Mouse (Mus musculus) induced T-regulatory cell, adult 2 months (primary cell): ENCODE results near the gene Styx.

Experiments
- DNase-seq: peaks from one replicate; pipeline ENCODE4 v3.0.0-alpha.2; 2012; ENCODE audit warnings: low read depth

Gene Styx

DNA sequence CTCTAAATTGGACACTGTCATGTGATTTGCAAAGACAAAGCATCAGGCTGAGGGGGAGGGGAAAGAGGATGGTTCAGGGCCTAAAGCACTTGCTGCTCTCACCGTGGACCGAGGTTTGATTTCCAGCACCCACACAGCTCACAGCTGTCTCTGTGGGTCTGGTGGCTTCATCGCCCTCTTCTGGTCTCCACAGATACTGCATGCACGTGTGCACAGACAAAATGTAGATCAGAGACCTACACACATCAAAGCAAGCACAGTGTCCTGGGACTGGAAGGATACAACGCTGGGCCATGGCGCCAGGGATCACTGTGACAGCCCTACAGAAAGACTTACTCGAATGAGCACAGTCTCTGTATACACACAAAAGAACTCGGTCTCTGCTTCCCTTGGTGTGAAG, 118.6 kb downstream of the Styx start:
- peak; percentile 3 for DNase-seq
